ENCODE assay signal across 15 mouse cellular contexts in the genomic region with DNA sequence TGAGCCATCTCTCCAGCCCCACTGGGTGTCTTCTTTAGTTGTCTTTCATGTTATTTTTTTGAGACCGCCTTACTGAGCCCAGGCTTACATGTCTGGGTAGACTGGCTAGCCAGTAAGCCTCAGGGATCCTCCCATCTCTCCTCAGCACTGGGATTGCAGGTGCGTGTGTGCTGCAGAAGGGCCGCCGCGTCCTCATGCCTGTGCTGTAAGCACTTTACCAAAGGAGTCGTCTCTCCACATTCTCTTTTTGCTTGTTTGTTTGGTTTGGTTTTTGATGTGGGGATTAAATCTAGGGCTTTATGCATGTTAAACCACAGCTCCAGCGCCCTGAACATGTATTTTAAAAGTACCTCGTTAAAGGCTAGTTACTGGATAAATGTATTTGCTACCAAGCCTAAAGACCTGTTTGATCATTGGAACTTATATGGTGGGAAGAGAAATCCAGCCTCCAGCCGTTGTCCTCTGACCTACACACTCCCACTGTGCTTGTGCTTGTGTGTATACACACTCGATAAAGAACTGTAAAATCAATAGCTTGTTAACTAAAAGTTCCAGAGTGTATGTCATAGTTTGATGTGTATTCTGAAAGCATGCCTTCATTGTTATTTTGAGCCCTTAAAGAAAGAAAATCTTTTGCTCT. TPM values are rescaled to one million over a fixed set of nuclear protein-coding genes. Genes with fewer than 3 reads are reported as not detected.
DNase-seq lines count a peak whose midpoint lies in the region; ATAC-seq and TF ChIP-seq lines count a peak whose summit lies in the region.
"Had no signal": no experiment of that assay in that cellular context is flagged by ENCODE, and none has a peak within 500 bp of the region (broad histone marks: within the 10 kb centered on the region; RNA-seq: fewer than 3 reads in every experiment).

No protein-coding gene starts in this region.

- H3K27me3 ChIP-seq in heart, adult 2 months (ENCODE audit: control insufficient read depth, insufficient read depth, low read length), result no peaks in the 10 kb centered on the region
- H3K27me3 ChIP-seq in lung, postnatal 0 days (replicated peaks; ENCODE audit: insufficient read depth, low read length), result no peaks in the 10 kb centered on the region
- H3K27me3 ChIP-seq in liver, embryonic 16.5 days (ENCODE audit: control insufficient read depth, insufficient read depth, low read depth, low read length), result no peaks in the 10 kb centered on the region
- no peaks in the 10 kb centered on the region for H3K27me3 ChIP-seq in hindbrain, embryonic 12.5 days
- H3K27me3 ChIP-seq: hindbrain, embryonic 13.5 days; neural tube, embryonic 13.5 days; Patski had no signal

- H3K9ac ChIP-seq in heart, adult 2 months (ENCODE audit: low read depth, low read length), result no peak overlapping the region
- H3K9ac ChIP-seq in lung, postnatal 0 days (replicated peaks; ENCODE audit: low read depth), result no peak overlapping the region
- H3K9ac ChIP-seq in liver, embryonic 16.5 days (ENCODE audit: low read depth, low read length), result no peak overlapping the region
- no peak overlapping the region for H3K9ac ChIP-seq in hindbrain, embryonic 12.5 days
- H3K9ac ChIP-seq: hindbrain, embryonic 13.5 days; neural tube, embryonic 13.5 days had no signal

- no peak for ATAC-seq in lung, postnatal 0 days
- ATAC-seq in liver, embryonic 16.5 days (ENCODE audit: low read depth), result peak; percentile 33; the same call in 1 of the 2 replicates
- ATAC-seq in hindbrain, embryonic 12.5 days (ENCODE audit: low FRiP score), result no peak
- ATAC-seq: Patski had no signal

- peaks cover 6% of the 10 kb centered on the region for H3K79me2 ChIP-seq in heart, adult 2 months (replicated peaks; ENCODE audit: control insufficient read depth, insufficient read depth, low read length)

- no peak overlapping the region for H3K4me2 ChIP-seq in lung, postnatal 0 days (replicated peaks; ENCODE audit: low read depth, low read length)
- no peak overlapping the region for H3K4me2 ChIP-seq in liver, embryonic 16.5 days (ENCODE audit: low read depth, low read length)
- H3K4me2 ChIP-seq in hindbrain, embryonic 12.5 days (replicated peaks), result no peak overlapping the region
- H3K4me2 ChIP-seq: hindbrain, embryonic 13.5 days; neural tube, embryonic 13.5 days had no signal

- WGBS in heart, adult 2 months, result 67% methylated on average over 10 of the region's 10 CpGs
- 52% methylated on average over 10 of the region's 10 CpGs for whole genome bisulfite sequencing in lung, postnatal 0 days
- WGBS in lung, adult 2 months, result 63% methylated on average over 10 of the region's 10 CpGs
- 58% methylated on average over 10 of the region's 10 CpGs for WGBS in liver, embryonic 16.5 days (ENCODE audit: insufficient replicate concordance)
- 86% methylated on average over 10 of the region's 10 CpGs for WGBS in hindbrain, embryonic 12.5 days

- H3K27ac ChIP-seq in heart, adult 2 months, result no peak overlapping the region
- H3K27ac ChIP-seq in lung, postnatal 0 days (ENCODE audit: low read length), result peak overlapping the region; percentile 14; the same call in 1 of the 2 replicates
- H3K27ac ChIP-seq in liver, embryonic 16.5 days (ENCODE audit: low read length), result peak overlapping the region; percentile 71
- H3K27ac ChIP-seq in hindbrain, embryonic 12.5 days, result no peak overlapping the region
- H3K27ac ChIP-seq: hindbrain, embryonic 13.5 days; neural tube, embryonic 13.5 days had no signal

- H3K9me3 ChIP-seq in lung, postnatal 0 days (ENCODE audit: low read length), result no peaks in the 10 kb centered on the region
- no peaks in the 10 kb centered on the region for H3K9me3 ChIP-seq in liver, embryonic 16.5 days (replicated peaks; ENCODE audit: control insufficient read depth, low read length)
- H3K9me3 ChIP-seq in hindbrain, embryonic 12.5 days (replicated peaks), result no peaks in the 10 kb centered on the region
- H3K9me3 ChIP-seq: hindbrain, embryonic 13.5 days; neural tube, embryonic 13.5 days had no signal

- DNase-seq in heart, adult 11 months, result peak; percentile 84
- DNase-seq in heart, adult 2 months, result no peak
- no peak for DNase-seq in lung, postnatal 0 days (ENCODE audit: low spot score)
- no peak for DNase-seq in lung, adult 2 months
- peak; percentile 50 to 66 for DNase-seq in thymus, postnatal 36 days
- no peak for DNase-seq in gastrocnemius, adult 18-20 months (ENCODE audit: low spot score)
- DNase-seq: adrenal gland, postnatal 25 days; cerebellum, adult 18-20 months; kidney, postnatal 36 days; left cerebral cortex, postnatal 4 days had no signal

- intact Hi-C loops in heart, adult 2 months (cut with DNase I), result no loop called here

- TF ChIP-seq CTCF in heart, adult 2 months (IDR thresholded peaks at IDR 0.05), result no peak
- no peak for TF ChIP-seq CTCF in lung, postnatal 0 days (IDR thresholded peaks at IDR 0.05)
- TF ChIP-seq CTCF in lung, adult 2 months (IDR thresholded peaks at IDR 0.05; ENCODE audit: insufficient read depth, low read length), result no peak

- no peaks in the 10 kb centered on the region; the same call in none of the 2 replicates for H3K36me3 ChIP-seq in heart, adult 2 months (ENCODE audit: control insufficient read depth, insufficient read depth, low read length)
- no peaks in the 10 kb centered on the region for H3K36me3 ChIP-seq in lung, postnatal 0 days (ENCODE audit: insufficient read depth, low read length)
- peaks cover 3% of the 10 kb centered on the region; the same call in 1 of the 2 replicates for H3K36me3 ChIP-seq in liver, embryonic 16.5 days (ENCODE audit: control insufficient read depth, insufficient read depth)
- H3K36me3 ChIP-seq in hindbrain, embryonic 12.5 days, result peaks cover 19% of the 10 kb centered on the region

- TF ChIP-seq POLR2A in heart, adult 2 months (IDR thresholded peaks at IDR 0.05; ENCODE audit: insufficient read depth, low read depth, low read length), result no peak
- TF ChIP-seq POLR2A in lung, adult 2 months (IDR thresholded peaks at IDR 0.05; ENCODE audit: borderline replicate concordance, extremely low read depth, low read depth, low read length), result no peak

- no peak overlapping the region for H3K4me3 ChIP-seq in heart, adult 2 months
- no peak overlapping the region for H3K4me3 ChIP-seq in lung, postnatal 0 days (ENCODE audit: low read depth, low read length)
- no peak overlapping the region for H3K4me3 ChIP-seq in lung, adult 2 months (replicated peaks; ENCODE audit: extremely low read depth, low read depth, low read length)
- no peak overlapping the region for H3K4me3 ChIP-seq in liver, embryonic 16.5 days (ENCODE audit: low read depth, low read length)
- H3K4me3 ChIP-seq in hindbrain, embryonic 12.5 days, result no peak overlapping the region
- H3K4me3 ChIP-seq: hindbrain, embryonic 13.5 days; neural tube, embryonic 13.5 days had no signal

- peaks cover 25% of the 10 kb centered on the region for H3K4me1 ChIP-seq in heart, adult 2 months (ENCODE audit: control insufficient read depth, insufficient read depth, low read length)
- H3K4me1 ChIP-seq in lung, postnatal 0 days (ENCODE audit: insufficient read depth, low read depth, low read length), result peaks cover 12% of the 10 kb centered on the region
- peaks cover 27% of the 10 kb centered on the region for H3K4me1 ChIP-seq in lung, adult 2 months (ENCODE audit: control insufficient read depth, insufficient read depth, low read length)
- H3K4me1 ChIP-seq in liver, embryonic 16.5 days (ENCODE audit: control insufficient read depth, low read depth, low read length), result peaks cover 43% of the 10 kb centered on the region
- peaks cover 11% of the 10 kb centered on the region for H3K4me1 ChIP-seq in hindbrain, embryonic 12.5 days

- TF ChIP-seq EP300 in heart, adult 2 months (IDR thresholded peaks at IDR 0.05; ENCODE audit: insufficient read depth, low read depth, low read length), result no peak
- no peak for TF ChIP-seq EP300 in lung, postnatal 0 days (IDR thresholded peaks at IDR 0.05)

RNA-seq across cellular contexts. Expression of gene Mtmr12, which starts 24.9 kb away (rescaled TPM):
- total RNA-seq in heart, adult 2 months (2021), result 1 to 10 TPM; 8.8 to 9.2 TPM
- polyA plus RNA-seq in heart, adult 2 months (2012; rRNA removed), result 7.4 and 9.7 TPM in 2 replicates
- 12.3 and 14.6 TPM in 2 replicates for polyA plus RNA-seq in lung, postnatal 0 days (2015; fragmentation: Nextera tagmentation; extraction: Ambion mirVana)
- 20.2 and 25.9 TPM in 2 replicates for polyA plus RNA-seq in lung, adult 2 months (2012; rRNA removed)
- polyA plus RNA-seq in liver, embryonic 16.5 days (2015; fragmentation: Nextera tagmentation; extraction: Ambion mirVana), result 6.7 and 8.0 TPM in 2 replicates
- 1 to 10 TPM; 2.2 to 4.0 TPM for total RNA-seq in gastrocnemius, adult 18-20 months (2021)
- 16.5 and 16.6 TPM in 2 replicates for polyA plus RNA-seq in hindbrain, embryonic 12.5 days (2016; fragmentation: Nextera tagmentation; extraction: Ambion mirVana)

Comparison
In these comparisons a context has a peak if more than half of its experiments do, and no peak if none do; other contexts are left out.
1. DNase-seq: peak in heart, adult 11 months (single experiment) and thymus, postnatal 36 days (2 of 2); none in heart, adult 2 months (0 of 2), lung, postnatal 0 days (single experiment), lung, adult 2 months (single experiment) and gastrocnemius, adult 18-20 months (single experiment).
2. H3K27ac ChIP-seq: peak in lung, postnatal 0 days (single experiment) and liver, embryonic 16.5 days (single experiment); none in heart, adult 2 months (single experiment) and hindbrain, embryonic 12.5 days (single experiment).